Mouse (Mus musculus): ENCODE results near the gene Tsacc. TPM values are rescaled to one million over a fixed set of nuclear protein-coding genes. Genes with fewer than 3 reads are reported as not detected.
A peak's percentile ranks its signal among the peaks of the same experiment; 100 is the strongest.
"Not testable (repeated sequence)": the region's sequence is repeated elsewhere in the genome, so short reads cannot be mapped to it uniquely, and the experiment has no call there.

The Tsacc gene
- polyA plus RNA-seq, 1 experiment from 2014 or later = 16.3 TPM

GRCm38 (mm10) chr3:88280035-88280434 lies 16.8 kb downstream of the Tsacc start:
- no peak overlapping the region for H3K9ac ChIP-seq
- no peaks in the 10 kb centered on the region for H3K27me3 ChIP-seq
- no peak overlapping the region for H3K4me3 ChIP-seq (replicated peaks)
- WGBS = 84% methylated on average over 2 of the region's 2 CpGs
- no peaks in the 10 kb centered on the region for H3K4me1 ChIP-seq
- no peaks in the 10 kb centered on the region for H3K9me3 ChIP-seq (replicated peaks)
- no peak overlapping the region for H3K27ac ChIP-seq (replicated peaks)
- no peak for ATAC-seq (ENCODE audit: insufficient number of reproducible peaks, low FRiP score, low TSS enrichment, low read depth)
- H3K36me3 ChIP-seq = no peaks in the 10 kb centered on the region
- H3K4me2 ChIP-seq (replicated peaks) = no peak overlapping the region

- WGBS = 38% methylated on average over 7 of the region's 7 CpGs
- Histone ChIP-seq H3K4me2 (replicated peaks) (no peak overlapping the region), H3K27ac (replicated peaks) (no peak overlapping the region), H3K4me1 (no peaks in the 10 kb centered on the region), H3K4me3 (replicated peaks) (no peak overlapping the region), H3K27me3 (no peaks in the 10 kb centered on the region), H3K36me3 (no peaks in the 10 kb centered on the region), H3K9me3 (replicated peaks) (no peaks in the 10 kb centered on the region), H3K9ac (no peak overlapping the region)
- ATAC-seq (ENCODE audit: insufficient number of reproducible peaks, low FRiP score, low TSS enrichment, low read depth) = no peak
These were observed 20.2 kb downstream of the Tsacc start for GRCm38 (mm10) chr3:88276529-88277143.

GRCm38 (mm10) chr3:88276121-88276520 lies 20.7 kb downstream of the Tsacc start:
- Histone ChIP-seq H3K36me3 (no peaks in the 10 kb centered on the region), H3K27ac (replicated peaks) (no peak overlapping the region), H3K9me3 (replicated peaks) (no peaks in the 10 kb centered on the region), H3K27me3 (no peaks in the 10 kb centered on the region), H3K4me3 (replicated peaks) (no peak overlapping the region), H3K9ac (no peak overlapping the region), H3K4me1 (no peaks in the 10 kb centered on the region), H3K4me2 (replicated peaks) (no peak overlapping the region)
- no peak for ATAC-seq (ENCODE audit: insufficient number of reproducible peaks, low FRiP score, low TSS enrichment, low read depth)
- 86% methylated on average over 2 of the region's 2 CpGs for WGBS

- Histone ChIP-seq H3K4me2 (replicated peaks) (no peak overlapping the region), H3K9ac (no peak overlapping the region), H3K9me3 (replicated peaks) (no peaks in the 10 kb centered on the region), H3K27ac (replicated peaks) (no peak overlapping the region), H3K27me3 (no peaks in the 10 kb centered on the region), H3K4me1 (no peaks in the 10 kb centered on the region), H3K36me3 (no peaks in the 10 kb centered on the region), H3K4me3 (replicated peaks) (no peak overlapping the region)
- 93% methylated on average over 4 of the region's 4 CpGs for WGBS
- ATAC-seq (ENCODE audit: insufficient number of reproducible peaks, low FRiP score, low TSS enrichment, low read depth) = no peak
These were observed 22.8 kb downstream of the Tsacc start for GRCm38 (mm10) chr3:88274002-88274401.

GRCm38 (mm10) chr3:88271859-88272258 lies 24.9 kb downstream of the Tsacc start:
- WGBS = 89% methylated on average over 3 of the region's 3 CpGs
- Histone ChIP-seq H3K4me3 (replicated peaks) (no peak overlapping the region), H3K36me3 (no peaks in the 10 kb centered on the region), H3K4me2 (replicated peaks) (no peak overlapping the region), H3K27ac (replicated peaks) (no peak overlapping the region), H3K4me1 (no peaks in the 10 kb centered on the region), H3K27me3 (no peaks in the 10 kb centered on the region), H3K9ac (no peak overlapping the region), H3K9me3 (replicated peaks) (no peaks in the 10 kb centered on the region)
- no peak for ATAC-seq (ENCODE audit: insufficient number of reproducible peaks, low FRiP score, low TSS enrichment, low read depth)

- not testable (repeated sequence) for H3K27ac ChIP-seq (replicated peaks); H3K36me3 ChIP-seq; H3K9ac ChIP-seq; H3K4me3 ChIP-seq (replicated peaks); H3K27me3 ChIP-seq; H3K9me3 ChIP-seq (replicated peaks); H3K4me2 ChIP-seq (replicated peaks); ATAC-seq (ENCODE audit: insufficient number of reproducible peaks, low FRiP score, low TSS enrichment, low read depth); H3K4me1 ChIP-seq
- WGBS = 90% methylated on average over 2 of the region's 2 CpGs
These were observed 25.5 kb downstream of the Tsacc start for GRCm38 (mm10) chr3:88271298-88271697.

GRCm38 (mm10) chr3:88268991-88269390 lies 27.8 kb downstream of the Tsacc start:
- H3K27me3 ChIP-seq = no peaks in the 10 kb centered on the region
- H3K9me3 ChIP-seq (replicated peaks) = no peaks in the 10 kb centered on the region
- no peak overlapping the region for H3K27ac ChIP-seq (replicated peaks)
- H3K36me3 ChIP-seq = no peaks in the 10 kb centered on the region
- no peak for ATAC-seq (ENCODE audit: insufficient number of reproducible peaks, low FRiP score, low TSS enrichment, low read depth)
- no peak overlapping the region for H3K4me3 ChIP-seq (replicated peaks)
- H3K4me1 ChIP-seq = no peaks in the 10 kb centered on the region
- 87% methylated on average over 5 of the region's 5 CpGs for WGBS
- H3K9ac ChIP-seq = no peak overlapping the region
- H3K4me2 ChIP-seq (replicated peaks) = no peak overlapping the region

- H3K4me3 ChIP-seq (replicated peaks); ATAC-seq (ENCODE audit: insufficient number of reproducible peaks, low FRiP score, low TSS enrichment, low read depth); H3K9me3 ChIP-seq (replicated peaks); H3K27me3 ChIP-seq; H3K27ac ChIP-seq (replicated peaks); H3K4me1 ChIP-seq; H3K9ac ChIP-seq; H3K36me3 ChIP-seq; H3K4me2 ChIP-seq (replicated peaks): not testable (repeated sequence)
- 79% methylated on average over 6 of the region's 6 CpGs for WGBS
These were observed 28.8 kb downstream of the Tsacc start for GRCm38 (mm10) chr3:88268014-88268413.

GRCm38 (mm10) chr3:88262346-88262745 lies 34.5 kb downstream of the Tsacc start:
- Histone ChIP-seq H3K27me3 (no peaks in the 10 kb centered on the region), H3K4me3 (replicated peaks) (no peak overlapping the region), H3K9ac (no peak overlapping the region), H3K9me3 (replicated peaks) (no peaks in the 10 kb centered on the region), H3K4me2 (replicated peaks) (no peak overlapping the region), H3K4me1 (no peaks in the 10 kb centered on the region), H3K27ac (replicated peaks) (peak overlapping the region; percentile 85), H3K36me3 (no peaks in the 10 kb centered on the region)
- 58% methylated on average over 3 of the region's 3 CpGs for WGBS
- no peak for ATAC-seq (ENCODE audit: insufficient number of reproducible peaks, low FRiP score, low TSS enrichment, low read depth)

GRCm38 (mm10) chr3:88256382-88256781 lies 40.4 kb downstream of the Tsacc start:
- H3K4me3 ChIP-seq (replicated peaks) = no peak overlapping the region
- no peak overlapping the region for H3K4me2 ChIP-seq (replicated peaks)
- H3K4me1 ChIP-seq = peaks cover 8% of the 10 kb centered on the region
- H3K9me3 ChIP-seq (replicated peaks) = no peaks in the 10 kb centered on the region
- no peak overlapping the region for H3K9ac ChIP-seq
- no peak for ATAC-seq (ENCODE audit: insufficient number of reproducible peaks, low FRiP score, low TSS enrichment, low read depth)
- peaks cover 37% of the 10 kb centered on the region for H3K27me3 ChIP-seq
- no peak overlapping the region for H3K27ac ChIP-seq (replicated peaks)
- WGBS = 75% methylated on average over 7 of the region's 7 CpGs
- no peaks in the 10 kb centered on the region for H3K36me3 ChIP-seq

- H3K4me3 ChIP-seq (replicated peaks) = no peak overlapping the region
- 0 out of 2 replicates have a peak, but pooled peaks have one; percentile 30 for ATAC-seq (ENCODE audit: insufficient number of reproducible peaks, low FRiP score, low TSS enrichment, low read depth)
- WGBS = 54% methylated on average over 6 of the region's 6 CpGs
- H3K4me2 ChIP-seq (replicated peaks) = no peak overlapping the region
- no peak overlapping the region for H3K27ac ChIP-seq (replicated peaks)
- H3K4me1 ChIP-seq = peaks cover 8% of the 10 kb centered on the region
- peaks cover 37% of the 10 kb centered on the region for H3K27me3 ChIP-seq
- H3K9ac ChIP-seq = no peak overlapping the region
- H3K36me3 ChIP-seq = no peaks in the 10 kb centered on the region
- no peaks in the 10 kb centered on the region for H3K9me3 ChIP-seq (replicated peaks)
These were observed 40.8 kb downstream of the Tsacc start for GRCm38 (mm10) chr3:88255950-88256349.

GRCm38 (mm10) chr3:88254268-88254926 lies 42.4 kb downstream of the Tsacc start, which contains the start of gene Rhbg:
Gene Rhbg (minus strand): TSS chr3:88254709.
- Histone ChIP-seq H3K36me3 (no peaks in the 10 kb centered on the region), H3K4me1 (peaks cover 8% of the 10 kb centered on the region), H3K27ac (replicated peaks) (no peak within 1 kb of the TSS), H3K9ac (peak within 1 kb of the TSS; percentile 26; the same call in 1 of the 2 replicates), H3K4me3 (replicated peaks) (peak within 1 kb of the TSS; percentile 45), H3K9me3 (replicated peaks) (no peaks in the 10 kb centered on the region), H3K27me3 (peaks cover 37% of the 10 kb centered on the region), H3K4me2 (replicated peaks) (peak within 1 kb of the TSS; percentile 69)
- ATAC-seq (ENCODE audit: insufficient number of reproducible peaks, low FRiP score, low TSS enrichment, low read depth) = no peak
- 2% methylated on average over 34 of the region's 34 CpGs for WGBS

Data from embryonic facial prominence, embryonic 15.5 days (tissue).